Mouse (Mus musculus): ENCODE data around the gene Olfr1340.
A peak's percentile ranks its signal among the peaks of the same experiment; 100 is the strongest.

Olfr1340 gene

DNA sequence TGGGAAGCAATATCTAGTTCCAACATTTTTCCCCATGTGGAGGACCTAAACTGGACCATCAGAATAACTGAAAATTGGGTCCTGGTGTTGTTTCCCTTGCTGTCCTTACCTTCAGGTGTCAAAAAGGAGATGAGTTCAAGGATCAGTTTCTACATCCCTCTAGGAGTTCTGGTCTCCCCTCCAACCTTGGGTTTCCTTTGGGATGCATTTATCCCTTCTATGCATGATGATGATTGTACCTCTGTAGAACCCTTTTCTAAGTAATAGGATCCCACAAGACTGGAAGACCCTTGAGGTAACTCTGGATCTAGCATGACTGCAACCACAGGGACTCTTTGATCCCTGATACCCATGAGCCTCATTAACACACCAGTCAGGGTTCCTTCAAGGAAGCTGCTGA is at the start of gene Olfr1340:
Olfr1340 (plus strand) TSS at position 301 of the 400 bp plus-strand sequence.
- DNase-seq (ENCODE audit: low read depth, low spot score): no peak

DNA sequence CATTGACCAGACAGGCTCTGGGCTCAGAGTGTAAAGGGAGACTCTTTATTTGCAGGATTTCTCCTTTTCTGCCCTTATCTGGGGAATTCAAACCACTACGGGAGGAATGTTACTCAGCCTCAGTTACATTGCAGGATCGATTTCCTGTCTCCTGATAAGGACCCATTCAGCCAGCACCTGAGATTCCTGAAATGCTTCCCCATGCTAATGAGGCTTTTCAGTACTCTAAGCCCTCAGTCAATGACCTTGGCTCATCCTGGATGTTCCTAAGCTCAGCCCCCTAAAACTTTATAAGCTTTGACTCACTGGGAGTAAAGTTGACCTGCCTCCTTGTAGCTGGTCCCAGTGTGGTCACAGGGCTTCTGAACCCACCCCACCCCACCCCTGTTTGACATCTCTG is 32.9 kb upstream of the Olfr1340 start:
- no peak for DNase-seq (ENCODE audit: low read depth, low spot score)

DNA sequence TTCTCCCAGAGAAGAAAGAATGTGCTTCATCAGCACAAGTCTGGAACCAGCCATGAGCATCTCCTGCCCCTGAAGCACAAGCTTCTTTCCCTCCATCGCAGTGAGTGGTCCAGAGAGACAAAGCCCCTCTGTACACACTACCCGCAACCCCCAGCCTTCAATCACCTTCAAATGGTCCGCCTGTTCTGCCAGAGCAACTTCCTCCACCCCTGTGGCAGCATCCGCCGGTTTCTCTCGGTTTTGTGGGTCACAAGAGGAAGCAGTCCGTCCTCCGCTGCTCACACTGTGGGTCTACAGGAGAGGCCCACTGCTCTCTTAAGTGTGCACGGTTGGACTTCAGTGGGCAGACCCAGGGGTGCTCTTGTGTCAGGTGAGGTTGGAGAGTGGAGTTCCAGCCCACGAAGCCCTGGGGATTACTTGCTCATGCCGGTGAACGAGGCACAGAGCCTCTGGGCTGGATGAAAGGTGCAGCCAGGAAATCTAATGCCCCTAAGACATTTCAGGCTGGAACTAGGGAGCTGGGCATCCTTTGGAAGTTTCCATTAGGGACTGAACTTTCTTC is 27.4 kb upstream of the Olfr1340 start, which contains the start of gene Olfr1342:
Olfr1342 (minus strand) TSS at position 345 of the 562 bp plus-strand sequence.
- DNase-seq (ENCODE audit: low read depth, low spot score): no peak

DNA sequence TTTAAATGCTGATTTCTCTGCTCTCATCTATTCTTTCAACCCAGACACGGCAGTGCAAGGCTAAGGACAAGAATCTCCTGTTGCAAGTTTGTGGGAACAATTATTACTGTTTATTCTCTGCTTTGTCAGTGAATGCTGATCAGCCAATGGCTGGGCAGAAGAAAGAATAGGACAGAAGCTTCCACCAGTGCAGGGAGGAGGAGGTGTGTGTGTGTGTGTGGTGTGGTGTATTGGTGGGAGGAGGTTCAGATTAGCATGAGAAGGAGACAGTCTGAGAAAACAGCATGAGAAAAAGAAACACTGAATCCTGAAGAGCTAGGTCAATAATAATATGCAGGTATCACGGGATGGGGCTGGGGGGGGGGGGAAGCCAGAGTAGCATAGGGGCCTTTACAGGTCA is 26.1 kb upstream of the Olfr1340 start:
- no peak for DNase-seq (ENCODE audit: low read depth, low spot score)

DNA sequence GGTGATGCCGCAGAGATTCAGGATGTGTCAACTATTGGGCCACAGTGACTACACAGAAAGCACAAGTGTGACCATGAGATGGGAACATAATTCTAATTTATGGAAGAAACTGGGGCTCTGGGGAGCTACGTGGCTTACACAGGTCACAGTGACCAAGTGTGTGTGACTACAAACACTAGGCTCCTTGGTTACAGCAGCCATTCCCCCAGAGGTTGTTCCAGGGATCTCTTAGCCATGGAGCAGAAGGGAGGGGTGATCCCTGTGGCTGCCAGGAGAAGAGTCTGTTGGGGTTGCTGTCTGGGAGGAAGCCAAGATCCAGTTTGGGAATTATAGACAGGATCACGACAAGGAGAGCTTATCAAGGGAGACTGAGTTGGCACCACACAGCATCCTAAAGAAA is 16.7 kb upstream of the Olfr1340 start, which contains the start of gene Olfr1341:
Olfr1341 (plus strand) TSS at position 301 of the 400 bp plus-strand sequence.
- DNase-seq (ENCODE audit: low read depth, low spot score): no peak

DNA sequence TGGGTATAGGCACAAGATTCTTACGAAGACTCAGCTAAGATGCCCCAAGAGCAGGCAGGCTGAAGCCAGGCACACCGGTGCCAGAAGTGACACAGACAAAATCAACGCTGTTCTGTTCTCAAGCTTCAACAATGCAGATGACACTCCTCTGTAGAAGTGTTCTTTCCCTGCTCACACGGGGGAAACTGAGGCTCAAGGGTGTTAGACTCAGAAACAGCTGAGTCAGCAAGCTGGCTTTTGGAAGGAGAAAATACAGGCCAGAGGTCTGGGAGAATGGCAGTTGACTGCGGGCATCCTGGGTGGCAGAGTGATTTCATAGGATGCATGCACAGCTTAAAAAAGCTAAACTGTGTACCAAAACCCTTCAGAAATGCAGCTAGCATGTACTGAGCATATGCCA is 11.9 kb upstream of the Olfr1340 start:
- no peak for DNase-seq (ENCODE audit: low read depth, low spot score)

DNA sequence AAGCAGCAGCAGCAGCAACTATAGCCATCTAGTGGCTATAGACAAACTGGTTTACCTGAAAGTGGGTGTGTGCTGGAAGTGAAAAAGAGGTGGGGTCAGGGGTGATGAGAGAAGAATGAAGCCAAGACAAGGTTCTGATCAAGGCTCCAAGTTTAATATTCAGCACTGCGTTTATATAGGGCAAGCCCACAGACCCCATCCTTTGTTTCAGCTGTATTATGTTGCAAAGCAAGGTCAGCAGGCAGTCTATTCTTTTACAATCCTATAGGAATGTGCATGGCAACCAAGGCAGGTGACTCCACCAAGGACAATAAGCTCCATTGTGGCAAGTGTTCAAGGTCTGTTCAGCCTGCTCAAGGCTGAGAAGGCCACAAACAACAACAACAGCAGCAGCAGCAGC is 8.3 kb upstream of the Olfr1340 start:
- DNase-seq (ENCODE audit: low read depth, low spot score): no peak

DNA sequence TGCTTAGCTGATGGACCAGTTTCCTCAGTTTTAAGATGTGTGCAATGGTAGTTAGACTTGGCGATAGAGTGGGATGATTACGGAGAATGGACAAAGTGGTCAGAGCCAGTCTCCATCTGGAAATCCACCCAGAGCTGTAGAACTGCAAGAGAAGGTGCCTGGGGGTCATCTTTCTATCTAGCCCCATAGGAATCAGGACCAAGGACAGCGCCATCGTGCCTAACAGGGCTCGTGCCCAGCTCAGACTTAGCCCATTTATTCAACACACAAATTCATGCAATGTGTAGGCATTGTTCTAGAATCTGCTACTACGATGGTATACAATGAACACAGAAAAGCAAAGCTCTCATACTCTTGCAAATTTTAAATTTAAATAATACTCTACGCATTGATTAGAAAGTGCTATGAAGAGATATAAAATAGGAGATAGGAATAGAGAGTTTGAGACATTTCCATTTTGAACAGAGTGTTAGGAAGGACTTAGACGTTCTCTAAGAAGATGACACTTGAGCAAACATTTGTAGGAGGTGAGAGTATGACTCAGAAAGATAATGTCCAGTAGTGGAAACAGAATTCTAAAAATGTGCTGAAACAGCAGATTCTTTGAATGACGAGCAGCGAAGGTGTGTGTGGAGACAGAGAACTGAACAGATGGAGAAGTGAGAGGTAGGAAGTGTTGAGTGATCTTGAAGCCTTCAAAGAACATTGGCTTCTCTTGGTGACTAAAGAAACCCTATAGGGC is 2.0 kb downstream of the Olfr1340 start:
- DNase-seq (ENCODE audit: low read depth, low spot score): peak; percentile 43

DNA sequence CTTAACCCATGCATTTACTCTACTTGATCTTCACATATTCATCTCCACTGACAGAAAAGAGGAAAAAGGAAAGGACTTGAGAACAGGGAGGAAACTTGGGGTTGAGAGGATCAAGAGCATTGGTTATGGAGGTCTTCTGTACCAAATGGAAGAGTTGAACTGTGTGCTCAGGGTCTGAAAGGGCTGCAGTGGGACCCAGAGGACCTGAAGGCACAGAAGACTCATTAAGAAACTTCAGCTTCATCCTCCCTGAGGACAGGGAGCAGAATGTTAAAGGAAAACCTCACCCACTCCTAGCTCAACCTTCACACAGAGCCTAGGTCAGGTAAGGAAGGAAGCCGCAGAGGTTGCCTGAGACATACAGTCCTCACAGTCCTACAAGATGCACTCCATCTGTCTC is 11.9 kb downstream of the Olfr1340 start, which contains the start of gene Olfr1339:
Olfr1339 (plus strand) TSS at position 301 of the 400 bp plus-strand sequence.
- no peak for DNase-seq (ENCODE audit: low read depth, low spot score)

DNA sequence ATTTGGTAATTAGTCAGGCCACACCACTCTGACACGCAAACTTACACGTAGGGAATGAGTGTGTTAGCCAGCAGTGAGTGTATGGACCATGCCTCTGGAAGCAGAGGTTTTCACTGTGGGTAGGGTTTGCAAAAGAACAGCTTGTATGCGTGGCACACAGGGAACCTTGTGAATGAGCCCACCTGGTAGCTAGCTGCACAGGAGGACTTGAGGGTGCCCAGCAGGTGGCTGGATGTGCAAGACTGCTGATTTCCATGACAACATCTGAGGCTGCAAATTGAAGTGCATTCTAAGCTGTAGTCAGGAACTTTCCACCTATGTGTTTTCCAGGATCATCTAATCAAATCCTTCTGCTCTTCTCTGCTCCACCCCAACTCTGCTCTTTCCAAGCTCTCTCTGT is 19.6 kb downstream of the Olfr1340 start:
- DNase-seq (ENCODE audit: low read depth, low spot score): no peak

DNA sequence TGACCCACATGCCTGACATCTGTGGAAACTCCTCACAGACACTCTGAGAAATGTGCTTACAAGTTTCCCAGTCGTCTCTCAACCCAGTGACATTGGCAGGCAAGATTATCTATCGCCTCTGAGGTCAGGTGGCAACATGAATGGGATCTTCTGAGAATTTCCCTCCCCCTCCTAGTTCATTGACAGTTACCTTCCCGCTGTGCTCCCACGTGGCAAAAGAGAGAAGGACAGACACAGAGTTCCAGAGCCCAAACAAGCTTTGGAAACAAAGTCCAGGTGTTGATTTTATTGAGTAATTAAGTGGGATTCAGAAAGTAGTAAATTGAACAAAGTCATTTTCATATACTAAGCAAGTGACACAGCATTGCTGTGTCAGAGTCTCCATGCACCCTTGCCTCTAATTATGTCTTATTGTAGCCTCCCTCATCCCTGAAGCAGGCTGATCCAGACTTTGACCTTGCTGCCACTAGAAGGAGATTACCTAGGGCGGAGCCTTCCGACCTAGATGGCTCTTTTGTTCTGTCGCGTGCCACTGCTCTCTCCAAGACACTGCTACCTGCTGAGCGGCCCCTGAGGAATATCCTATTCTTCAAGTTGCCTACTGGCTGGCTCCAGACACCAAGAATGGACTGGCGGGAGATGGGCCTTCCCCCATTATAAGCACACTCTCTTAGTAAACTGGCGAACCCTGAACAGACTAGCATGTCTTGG is 21.2 kb downstream of the Olfr1340 start:
- no peak for DNase-seq (ENCODE audit: low read depth, low spot score)

DNA sequence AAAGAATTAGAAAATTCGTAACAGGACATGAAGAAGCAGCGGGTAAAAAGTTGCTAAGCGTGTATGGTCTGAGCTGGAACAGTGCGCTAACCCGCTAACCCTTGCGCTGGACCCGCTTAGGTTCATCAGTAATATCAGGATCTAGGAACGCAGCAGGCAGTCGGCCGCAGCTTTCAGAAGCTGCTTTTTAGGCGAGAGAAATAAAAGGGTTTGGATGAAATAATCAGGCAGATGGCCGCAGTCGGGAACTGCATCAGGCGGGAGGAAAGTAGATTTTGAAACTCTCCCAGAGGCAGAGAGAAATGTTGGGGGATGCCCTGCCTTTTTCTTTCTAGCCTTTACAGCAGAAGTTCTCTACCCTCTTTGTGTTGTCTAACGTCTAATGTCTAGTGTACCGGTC is 21.9 kb downstream of the Olfr1340 start:
- DNase-seq (ENCODE audit: low read depth, low spot score): no peak

DNA sequence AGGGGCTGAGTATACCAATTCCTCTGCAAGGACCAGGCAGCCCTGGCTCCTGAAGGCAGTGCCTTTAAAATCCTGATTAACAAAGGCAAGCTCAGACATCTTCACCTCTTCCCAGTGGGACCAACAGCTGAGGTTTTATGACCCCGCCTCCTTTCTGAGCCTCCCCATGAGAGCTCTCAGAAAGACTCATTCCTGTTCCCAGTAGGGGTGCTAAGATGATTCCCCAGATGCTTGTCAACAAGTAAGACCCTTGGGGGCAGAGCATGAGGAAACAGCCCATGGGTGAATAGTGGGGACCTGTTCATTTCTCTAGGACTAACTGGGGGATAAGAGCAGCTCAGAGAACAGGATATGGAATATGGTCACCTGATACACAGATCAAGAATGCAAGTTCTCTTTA is 38.7 kb downstream of the Olfr1340 start, which contains the start of gene Olfr1338:
Olfr1338 (minus strand) TSS at position 101 of the 400 bp plus-strand sequence.
- no peak for DNase-seq (ENCODE audit: low read depth, low spot score)

Data from embryo, embryonic 11.5 days (tissue).